ENCODE assay signal across 24 mouse cellular contexts in the genomic region with DNA sequence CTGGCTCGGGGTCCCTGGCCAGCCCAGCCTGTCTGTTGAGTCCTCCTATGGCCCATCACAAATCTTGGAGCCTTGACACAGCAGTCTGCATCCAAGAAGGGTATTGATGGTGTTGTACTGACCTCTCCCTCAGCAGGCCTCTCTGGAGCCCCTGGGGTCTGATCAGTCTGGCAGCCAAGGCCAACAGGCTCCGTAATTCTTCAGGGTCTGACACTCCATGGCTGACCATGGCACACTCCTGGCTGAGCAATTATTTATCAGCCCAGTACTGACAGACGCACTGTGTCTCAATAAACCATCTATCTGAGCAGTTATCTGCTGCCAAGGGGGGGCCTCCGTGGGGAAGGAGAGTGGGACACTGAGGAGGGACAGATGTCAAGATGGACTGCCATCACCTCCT. TPM values are rescaled to one million over a fixed set of nuclear protein-coding genes. Genes with fewer than 3 reads are reported as not detected.
A peak's percentile ranks its signal among the peaks of the same experiment; 100 is the strongest.
DNase-seq lines count a peak whose midpoint lies in the region; ATAC-seq lines count a peak whose summit lies in the region.
"Had no signal": no experiment of that assay in that cellular context is flagged by ENCODE, and none has a peak within 500 bp of the region (broad histone marks: within the 10 kb centered on the region; RNA-seq: fewer than 3 reads in every experiment).

No protein-coding gene starts in this region.

- no peak overlapping the region for H3K27ac ChIP-seq in forebrain, embryonic 14.5 days (ENCODE audit: low read depth, low read length)
- no peak overlapping the region for H3K27ac ChIP-seq in forebrain, embryonic 11.5 days (ENCODE audit: low read depth, low read length)
- H3K27ac ChIP-seq: embryonic facial prominence, embryonic 12.5 days; forebrain, embryonic 12.5 days; forebrain, embryonic 15.5 days had no signal

- H3K4me1 ChIP-seq in forebrain, embryonic 14.5 days (ENCODE audit: control insufficient read depth, insufficient read depth, low read length) = no peaks in the 10 kb centered on the region
- H3K4me1 ChIP-seq in forebrain, embryonic 11.5 days (replicated peaks; ENCODE audit: control insufficient read depth, insufficient read depth, low read length) = peaks cover 2% of the 10 kb centered on the region; the same call in 1 of the 2 replicates

- no peaks in the 10 kb centered on the region for H3K9me3 ChIP-seq in forebrain, embryonic 14.5 days (replicated peaks; ENCODE audit: control insufficient read depth, low read length)
- no peaks in the 10 kb centered on the region for H3K9me3 ChIP-seq in forebrain, embryonic 11.5 days (ENCODE audit: control insufficient read depth, low read length)
- H3K9me3 ChIP-seq: embryonic facial prominence, embryonic 12.5 days; forebrain, embryonic 12.5 days; forebrain, embryonic 15.5 days had no signal

- H3K27me3 ChIP-seq in forebrain, embryonic 14.5 days (replicated peaks; ENCODE audit: control insufficient read depth, insufficient read depth, low read length) = peaks cover 81% of the 10 kb centered on the region
- peaks cover 82% of the 10 kb centered on the region for H3K27me3 ChIP-seq in forebrain, embryonic 11.5 days (ENCODE audit: control insufficient read depth, insufficient read depth, low read length)

- DNase-seq in adrenal gland, adult (ENCODE audit: inconsistent age in 2 of 2, low spot score in 1 of 2) = peak; percentile 71 to 93
- no peak for DNase-seq in adrenal gland, adult 18-20 months (ENCODE audit: low spot score in 2 of 2)
- DNase-seq in forebrain, embryonic 14.5 days (ENCODE audit: low spot score) = no peak
- no peak for DNase-seq in forebrain, embryonic 11.5 days (ENCODE audit: low spot score)
- peak; percentile 76 for DNase-seq in adrenal gland, postnatal 14 days
- no peak for DNase-seq in cerebellum, postnatal 36 days
- no peak for DNase-seq in thymus, postnatal 0 days (ENCODE audit: low spot score)
- DNase-seq: B cell, adult 2 months; cerebellum, adult 11-12 months; cerebellum, adult 2 months; cerebellum, adult 9-10 months; cerebellum, postnatal 10 days; cerebellum, postnatal 25 days; embryo, embryonic 11 days; forebrain, postnatal 0 days had no signal

- H3K36me3 ChIP-seq in forebrain, embryonic 14.5 days (ENCODE audit: control insufficient read depth, insufficient read depth, low read length) = no peaks in the 10 kb centered on the region
- H3K36me3 ChIP-seq in forebrain, embryonic 11.5 days (ENCODE audit: control insufficient read depth, insufficient read depth, low read length) = no peaks in the 10 kb centered on the region
- H3K36me3 ChIP-seq: embryonic facial prominence, embryonic 12.5 days; forebrain, embryonic 12.5 days; forebrain, embryonic 15.5 days; G1E had no signal

- H3K9ac ChIP-seq in forebrain, embryonic 14.5 days (ENCODE audit: low read length) = no peak overlapping the region
- H3K9ac ChIP-seq in forebrain, embryonic 11.5 days (ENCODE audit: low read length) = no peak overlapping the region
- H3K9ac ChIP-seq: embryonic facial prominence, embryonic 12.5 days; forebrain, embryonic 12.5 days; forebrain, embryonic 15.5 days; forebrain, postnatal 0 days had no signal

- WGBS in forebrain, embryonic 14.5 days = 76% methylated on average over 4 of the region's 4 CpGs
- WGBS in forebrain, embryonic 11.5 days = 77% methylated on average over 4 of the region's 4 CpGs

- ATAC-seq in forebrain, embryonic 14.5 days = 0 out of 2 replicates have a peak, but pooled peaks have one; percentile 13
- ATAC-seq in forebrain, embryonic 11.5 days (replicated peaks; ENCODE audit: low FRiP score) = no peak
- ATAC-seq: activated CD4-positive, CD25-positive, alpha-beta regulatory T cell, adult 4 months; CD4-positive, CD25-positive, alpha-beta regulatory T cell, adult 4 months; forebrain, embryonic 15.5 days; forebrain, postnatal 0 days; Patski had no signal

- no peak overlapping the region for H3K4me2 ChIP-seq in forebrain, embryonic 14.5 days (ENCODE audit: low read length)
- H3K4me2 ChIP-seq in forebrain, embryonic 11.5 days (ENCODE audit: low read depth, low read length, severe bottlenecking) = no peak overlapping the region
- H3K4me2 ChIP-seq: embryonic facial prominence, embryonic 12.5 days; forebrain, embryonic 12.5 days; forebrain, embryonic 15.5 days had no signal

- no peak overlapping the region for H3K4me3 ChIP-seq in forebrain, embryonic 14.5 days (ENCODE audit: low read depth, low read length)
- H3K4me3 ChIP-seq in forebrain, embryonic 11.5 days (ENCODE audit: low read depth, low read length) = no peak overlapping the region
- H3K4me3 ChIP-seq: embryonic facial prominence, embryonic 12.5 days; forebrain, embryonic 12.5 days; forebrain, embryonic 15.5 days had no signal

RNA-seq across cellular contexts. Expression of a gene that starts 9.3 kb away (rescaled TPM):
- total RNA-seq in adrenal gland, adult 18-20 months (2021) = 1,000 to 10,000 TPM in 1 of 2 experiments, 100 to 1,000 TPM in 1; 563 to 1,005 TPM
- polyA plus RNA-seq in forebrain, embryonic 14.5 days (2014; fragmentation: Nextera tagmentation; extraction: Ambion mirVana) = 1.3 and 1.4 TPM in 2 replicates
- polyA plus RNA-seq in forebrain, embryonic 11.5 days (2014; fragmentation: Nextera tagmentation; extraction: Ambion mirVana) = 0.27 and 0.40 TPM in 2 replicates
- total RNA-seq in adrenal gland, postnatal 14 days (2021) = 372 and 416 TPM in 2 replicates
- polyA plus RNA-seq in thymus, postnatal 0 days (2015; fragmentation: Nextera tagmentation; extraction: Ambion mirVana) = 0.04 TPM in 1 of 2 replicates, not detected in the other
- total RNA-seq: common myeloid progenitor, adult 5-6 weeks; gastrocnemius, adult 18-20 months had no signal
- polyA plus RNA-seq: activated CD4-positive, CD25-positive, alpha-beta regulatory T cell, adult 4 months; CD4-positive, CD25-positive, alpha-beta regulatory T cell, adult 4 months; cerebellum, adult 2 months; Patski had no signal

Comparison
In these comparisons a context has a peak if more than half of its experiments do, and no peak if none do; other contexts are left out.
1. DNase-seq: peak in adrenal gland, adult (2 of 2) and adrenal gland, postnatal 14 days (single experiment); none in adrenal gland, adult 18-20 months (0 of 2), forebrain, embryonic 14.5 days (single experiment), forebrain, embryonic 11.5 days (single experiment), cerebellum, postnatal 36 days (0 of 2) and thymus, postnatal 0 days (single experiment).